Mouse (Mus musculus): ENCODE data around the gene Bpifa6.

The Bpifa6 gene

GRCm38 (mm10) chr2:154038932-154039331, 64.2 kb downstream of the Bpifa6 start:
- no peak for DNase-seq (ENCODE audit: low spot score in 2 of 2)

GRCm38 (mm10) chr2:154044743-154045142, 70.0 kb downstream of the Bpifa6 start:
- no peak for DNase-seq (ENCODE audit: low spot score in 2 of 2)
